Mouse (Mus musculus) forebrain, embryonic 13.5 days (tissue): ENCODE data around the gene Cdh4. TPM values are rescaled to one million over a fixed set of nuclear protein-coding genes. Genes with fewer than 3 reads are reported as not detected.

Source experiments
- ATAC-seq: fragments of 200-750 bp; cut with Nextera tagmentation; 2 replicates; pipeline ENCODE4 v1.8.0; 2017
- H3K27ac ChIP-seq: fragments of 300-500 bp; sonication (generic); 2 replicates; pipeline ENCODE4 v1.5.1; 2015; ENCODE audit warnings: inconsistent platforms, mild to moderate bottlenecking, moderate library complexity
- H3K27me3 ChIP-seq: fragments of 300-500 bp; sonication (generic); 2 replicates; pipeline ENCODE4 v1.6.1; 2015; ENCODE audit warnings: mild to moderate bottlenecking, inconsistent platforms
- H3K36me3 ChIP-seq: fragments of 300-500 bp; sonication (generic); 2 replicates; pipeline ENCODE4 v1.6.1; 2015; ENCODE audit warnings: mild to moderate bottlenecking, inconsistent platforms; ENCODE audit not compliant: poor library complexity, severe bottlenecking
- H3K4me1 ChIP-seq: fragments of 300-500 bp; sonication (generic); 2 replicates; pipeline ENCODE4 v1.6.1; 2015; ENCODE audit warnings: inconsistent platforms
- H3K4me2 ChIP-seq: fragments of 300-500 bp; sonication (generic); 2 replicates; pipeline ENCODE4 v1.6.1; 2015; ENCODE audit warnings: inconsistent platforms, mild to moderate bottlenecking, moderate library complexity
- H3K4me3 ChIP-seq: fragments of 300-500 bp; sonication (generic); 2 replicates; pipeline ENCODE4 v1.5.1; 2015; ENCODE audit warnings: mild to moderate bottlenecking, inconsistent platforms
- H3K9ac ChIP-seq: fragments of 300-500 bp; sonication (generic); 2 replicates; pipeline ENCODE4 v1.6.1; 2015; ENCODE audit warnings: mild to moderate bottlenecking, inconsistent platforms
- H3K9me3 ChIP-seq: fragments of 300-500 bp; sonication (generic); replicated peaks from 2 replicates; pipeline ENCODE4 v1.6.1; 2016; ENCODE audit warnings: inconsistent platforms
- WGBS: fragments of 180-500 bp; shearing (Covaris S2); methylation state at CpG from one replicate; pipeline ENCODE4 v1.1.7; 2015; 5-methylcytosine and 5-hydroxymethylcytosine counted together
- polyA plus RNA-seq: library from polyadenylated mRNA; unstranded; fragments of >200 nt; fragmentation: Nextera tagmentation; extraction: Ambion mirVana; gene quantifications from 2 replicates; pipeline ENCODE4 v1.2.1, GENCODE M21; 2015

Cdh4 gene
- polyA plus RNA-seq, 1 experiment from 2014 or later: 30.3 TPM

DNA sequence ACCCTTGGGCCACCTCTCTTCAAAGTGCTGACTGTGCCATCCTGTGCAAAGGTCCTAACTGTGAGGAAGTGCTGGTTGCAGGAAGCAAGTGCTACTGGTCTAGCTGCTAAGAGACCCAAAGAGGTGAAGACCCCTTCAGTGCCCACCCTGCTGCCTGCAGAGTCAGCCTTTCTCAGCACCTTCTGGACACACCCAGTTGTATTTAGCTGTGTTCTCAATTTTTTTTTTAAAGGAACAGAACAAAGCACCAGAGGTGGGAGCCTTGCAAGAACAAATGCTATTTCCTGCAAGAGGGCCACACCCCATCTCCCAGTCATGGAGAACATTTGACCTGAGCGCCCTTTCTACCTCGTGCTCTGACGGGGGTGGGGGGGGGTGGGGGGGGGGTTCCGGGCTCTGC, 138.2 kb downstream of the Cdh4 start:
- peak overlapping the region; percentile 48; the same call in 1 of the 2 replicates for H3K27ac ChIP-seq
- 74% methylated on average over 4 of the region's 4 CpGs for WGBS

DNA sequence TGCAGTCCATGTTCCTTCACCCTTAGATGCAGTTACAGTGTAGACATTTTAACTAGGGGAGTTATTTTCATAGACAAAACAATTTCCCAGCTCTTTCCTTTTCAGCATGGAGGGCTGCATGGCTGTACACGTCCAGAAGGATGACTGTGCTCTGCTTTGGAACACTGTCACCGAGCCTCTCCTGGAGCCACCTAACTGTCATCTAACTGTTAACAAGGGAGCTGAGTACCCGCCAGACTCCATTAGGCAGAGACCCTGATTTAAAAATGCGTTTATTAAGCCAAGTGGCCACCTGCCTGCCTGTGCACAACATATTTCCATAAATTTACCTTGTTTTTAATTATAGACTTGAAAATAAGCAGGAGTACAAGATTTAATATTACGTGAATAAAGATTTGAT, 138.8 kb downstream of the Cdh4 start:
- Histone ChIP-seq H3K27me3 (no peaks in the 10 kb centered on the region), H3K9me3 (no peaks in the 10 kb centered on the region), H3K27ac (peak overlapping the region; percentile 48; the same call in 1 of the 2 replicates), H3K4me3 (no peak overlapping the region), H3K4me1 (peaks cover 61% of the 10 kb centered on the region), H3K4me2 (no peak overlapping the region), H3K9ac (no peak overlapping the region), H3K36me3 (no peaks in the 10 kb centered on the region)
- ATAC-seq: peak; percentile 39
- WGBS: 58% methylated on average over 5 of the region's 5 CpGs

More for the DNA sequence above, 138.2 kb downstream of the Cdh4 start:
- no peak overlapping the region for H3K9ac ChIP-seq
- H3K4me1 ChIP-seq: peaks cover 56% of the 10 kb centered on the region
- no peak for ATAC-seq
- H3K36me3 ChIP-seq: no peaks in the 10 kb centered on the region
- H3K4me3 ChIP-seq: no peak overlapping the region
- no peaks in the 10 kb centered on the region for H3K9me3 ChIP-seq
- no peak overlapping the region for H3K4me2 ChIP-seq
- no peaks in the 10 kb centered on the region for H3K27me3 ChIP-seq

DNA sequence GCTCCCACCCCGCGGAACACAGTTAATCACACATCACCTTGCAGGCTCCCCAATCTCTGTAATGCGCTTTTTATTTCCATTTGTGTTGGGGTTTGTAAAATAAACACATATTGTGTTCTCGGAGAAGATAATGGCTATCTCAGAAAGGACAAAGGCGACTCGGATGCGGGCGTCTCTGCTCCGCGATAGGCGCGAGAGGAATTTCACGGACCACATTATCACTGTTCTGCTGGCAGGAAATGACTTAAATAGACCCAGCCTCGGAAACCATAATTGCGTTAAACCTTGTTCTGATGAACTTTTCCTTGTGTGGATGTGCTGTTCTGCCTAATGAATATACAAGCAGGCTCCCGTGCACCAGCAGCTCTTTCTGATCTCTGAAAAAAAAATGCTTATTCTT, 140.7 kb downstream of the Cdh4 start:
- Histone ChIP-seq H3K27me3 (no peaks in the 10 kb centered on the region), H3K4me1 (peaks cover 69% of the 10 kb centered on the region), H3K36me3 (no peaks in the 10 kb centered on the region), H3K4me2 (peak overlapping the region; percentile 5; the same call in 1 of the 2 replicates), H3K27ac (0 out of 2 replicates have a peak overlapping the region, but pooled peaks have one; percentile 44), H3K9me3 (no peaks in the 10 kb centered on the region), H3K4me3 (no peak overlapping the region), H3K9ac (no peak overlapping the region)
- no peak for ATAC-seq
- 59% methylated on average over 16 of the region's 16 CpGs for WGBS

DNA sequence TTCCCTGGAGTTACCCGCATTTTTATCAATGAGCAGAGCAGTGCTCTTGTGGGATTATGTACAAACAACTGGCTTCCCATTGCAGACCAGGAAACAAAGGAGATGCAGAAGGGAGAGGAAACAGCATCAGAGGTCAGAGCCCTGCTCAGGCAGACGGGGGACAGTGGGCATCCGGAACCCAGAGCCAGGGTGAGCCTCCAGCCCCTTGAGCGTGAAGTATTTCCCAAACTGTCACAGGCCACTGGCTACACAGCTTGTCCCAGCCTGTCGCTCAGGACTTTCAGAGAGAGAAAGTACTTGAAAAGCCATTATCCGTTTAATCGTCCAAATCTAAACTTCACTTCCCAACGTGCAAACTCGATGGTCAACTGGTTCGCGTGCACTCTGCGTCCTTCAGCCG, 142.4 kb downstream of the Cdh4 start:
- H3K27me3 ChIP-seq: no peaks in the 10 kb centered on the region
- no peaks in the 10 kb centered on the region for H3K9me3 ChIP-seq
- H3K4me2 ChIP-seq: no peak overlapping the region
- H3K27ac ChIP-seq: no peak overlapping the region
- WGBS: 34% methylated on average over 13 of the region's 13 CpGs
- H3K9ac ChIP-seq: no peak overlapping the region
- ATAC-seq: no peak
- H3K4me3 ChIP-seq: no peak overlapping the region
- peaks cover 57% of the 10 kb centered on the region for H3K4me1 ChIP-seq
- H3K36me3 ChIP-seq: no peaks in the 10 kb centered on the region

DNA sequence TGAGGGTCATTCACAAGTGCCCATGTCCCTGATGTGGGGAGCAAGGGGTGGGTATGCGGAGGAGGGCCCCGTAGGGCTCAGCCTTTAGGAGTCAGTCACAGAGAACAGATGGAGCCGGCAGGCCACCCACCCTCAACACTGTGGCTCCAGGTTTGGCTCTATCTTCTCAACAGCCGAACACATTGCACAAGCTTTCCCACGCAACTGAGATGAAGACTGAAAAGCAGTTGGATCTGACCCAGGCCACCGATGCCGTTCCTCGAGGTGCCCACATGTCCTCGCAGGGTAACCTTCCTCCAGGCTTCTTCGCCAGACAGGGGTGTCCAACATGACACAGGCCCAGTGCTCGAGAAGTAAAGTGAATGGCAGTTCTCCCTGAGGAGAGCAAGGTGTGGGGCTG, 144.2 kb downstream of the Cdh4 start:
- Histone ChIP-seq H3K4me2 (no peak overlapping the region), H3K9me3 (no peaks in the 10 kb centered on the region), H3K4me3 (no peak overlapping the region), H3K4me1 (peaks cover 59% of the 10 kb centered on the region), H3K27ac (no peak overlapping the region), H3K36me3 (no peaks in the 10 kb centered on the region), H3K27me3 (no peaks in the 10 kb centered on the region), H3K9ac (no peak overlapping the region)
- no peak for ATAC-seq
- WGBS: 75% methylated on average over 11 of the region's 11 CpGs

DNA sequence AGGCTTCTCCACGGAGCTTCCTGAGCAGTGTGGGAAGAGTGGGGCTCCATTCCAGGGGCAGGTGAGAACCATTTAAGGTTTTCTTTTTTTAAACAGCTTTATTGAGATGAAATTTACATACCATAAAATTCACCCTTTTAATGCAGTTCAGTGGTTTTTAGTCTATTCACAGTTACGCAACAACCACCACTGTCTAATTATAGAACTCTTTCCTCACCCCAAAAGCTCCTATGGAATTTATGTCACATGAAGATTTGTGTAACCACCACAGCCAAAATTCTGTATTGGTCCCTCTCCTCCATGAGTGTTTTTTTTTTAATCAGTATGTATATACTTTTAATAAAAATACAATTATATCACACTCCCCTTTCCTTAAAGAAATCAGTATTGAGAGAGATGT, 144.8 kb downstream of the Cdh4 start:
- H3K27me3 ChIP-seq: no peaks in the 10 kb centered on the region
- peaks cover 59% of the 10 kb centered on the region for H3K4me1 ChIP-seq
- no peak overlapping the region for H3K4me2 ChIP-seq
- no peak overlapping the region for H3K27ac ChIP-seq
- no peak overlapping the region for H3K9ac ChIP-seq
- no peak for ATAC-seq
- no peaks in the 10 kb centered on the region for H3K36me3 ChIP-seq
- H3K9me3 ChIP-seq: no peaks in the 10 kb centered on the region
- 84% methylated on average over 2 of the region's 2 CpGs for WGBS
- H3K4me3 ChIP-seq: no peak overlapping the region

DNA sequence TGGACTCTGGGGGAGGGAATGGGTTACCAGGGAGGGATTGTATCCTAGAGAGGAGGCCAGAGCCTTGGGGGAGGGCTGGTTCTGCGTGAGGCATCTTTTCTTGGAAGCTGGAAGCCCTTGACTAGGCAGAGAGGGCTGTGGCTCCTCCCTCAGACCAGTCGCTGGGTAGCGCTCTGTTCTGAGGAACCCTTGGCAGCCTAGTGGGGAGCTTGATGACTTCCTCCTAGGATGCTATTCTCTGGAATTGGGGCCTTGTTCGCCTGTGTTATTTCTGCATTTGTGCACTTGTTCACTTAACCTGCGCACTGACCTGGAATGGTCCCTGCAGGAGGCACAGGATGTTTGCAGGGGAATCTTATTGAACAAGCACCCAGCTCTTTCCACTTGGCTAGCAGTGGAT, 149.4 kb downstream of the Cdh4 start:
- H3K4me3 ChIP-seq: no peak overlapping the region
- no peak overlapping the region for H3K9ac ChIP-seq
- no peak overlapping the region for H3K4me2 ChIP-seq
- no peak overlapping the region for H3K27ac ChIP-seq
- H3K36me3 ChIP-seq: no peaks in the 10 kb centered on the region
- ATAC-seq: no peak; the same call in 1 of the 2 replicates
- no peaks in the 10 kb centered on the region for H3K9me3 ChIP-seq
- 28% methylated on average over 5 of the region's 5 CpGs for WGBS
- H3K27me3 ChIP-seq: no peaks in the 10 kb centered on the region
- peaks cover 27% of the 10 kb centered on the region for H3K4me1 ChIP-seq

DNA sequence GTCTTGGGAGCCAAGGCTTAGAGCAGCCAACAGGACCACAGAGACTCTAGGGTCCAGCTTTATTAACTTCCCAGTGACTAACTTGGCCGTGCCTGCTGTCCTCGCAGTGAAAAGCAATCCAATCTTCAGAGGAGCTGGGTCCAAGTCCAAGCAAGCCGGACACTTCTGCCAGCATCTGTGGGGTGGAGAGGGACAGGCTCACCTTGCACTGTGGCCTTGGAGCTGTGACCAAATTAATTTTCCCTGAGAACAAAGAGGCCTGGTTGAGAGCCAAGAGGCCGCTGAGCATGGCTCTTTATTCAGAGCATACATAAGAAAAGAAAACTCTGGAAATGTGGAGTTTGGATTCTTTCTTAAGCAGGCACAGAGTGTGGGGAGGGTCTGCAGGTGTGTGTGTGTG, 152.8 kb downstream of the Cdh4 start:
- Histone ChIP-seq H3K4me1 (peaks cover 44% of the 10 kb centered on the region), H3K36me3 (peaks cover 1% of the 10 kb centered on the region; the same call in 1 of the 2 replicates), H3K9me3 (no peaks in the 10 kb centered on the region), H3K27ac (no peak overlapping the region), H3K9ac (no peak overlapping the region), H3K4me2 (no peak overlapping the region), H3K4me3 (no peak overlapping the region), H3K27me3 (no peaks in the 10 kb centered on the region)
- no peak for ATAC-seq
- WGBS: 60% methylated on average over 4 of the region's 4 CpGs

DNA sequence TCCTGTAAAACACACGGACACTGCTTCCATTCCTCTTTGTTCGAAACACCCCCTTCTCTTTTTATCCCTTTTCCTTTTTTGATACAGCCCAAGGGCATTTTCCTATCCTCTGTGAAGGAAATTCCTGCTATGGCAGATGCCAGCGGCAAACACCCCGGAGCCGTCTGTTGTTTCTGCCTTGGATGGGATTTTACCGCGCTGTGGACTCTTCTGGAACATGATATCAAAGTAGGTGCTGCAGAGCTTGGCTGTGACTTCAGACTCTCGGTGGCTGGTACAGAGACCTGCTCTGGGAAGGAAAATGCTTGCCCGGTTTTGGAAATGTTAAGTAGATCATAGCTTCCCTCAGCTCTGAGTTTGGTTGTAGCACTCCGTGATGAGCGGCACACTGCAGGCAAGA, 156.7 kb downstream of the Cdh4 start:
- Histone ChIP-seq H3K36me3 (peaks cover 3% of the 10 kb centered on the region; the same call in 1 of the 2 replicates), H3K4me1 (peaks cover 35% of the 10 kb centered on the region), H3K27me3 (no peaks in the 10 kb centered on the region), H3K4me2 (no peak overlapping the region), H3K27ac (peak overlapping the region; percentile 16), H3K4me3 (no peak overlapping the region), H3K9ac (no peak overlapping the region), H3K9me3 (no peaks in the 10 kb centered on the region)
- 78% methylated on average over 11 of the region's 11 CpGs for WGBS
- ATAC-seq: no peak

DNA sequence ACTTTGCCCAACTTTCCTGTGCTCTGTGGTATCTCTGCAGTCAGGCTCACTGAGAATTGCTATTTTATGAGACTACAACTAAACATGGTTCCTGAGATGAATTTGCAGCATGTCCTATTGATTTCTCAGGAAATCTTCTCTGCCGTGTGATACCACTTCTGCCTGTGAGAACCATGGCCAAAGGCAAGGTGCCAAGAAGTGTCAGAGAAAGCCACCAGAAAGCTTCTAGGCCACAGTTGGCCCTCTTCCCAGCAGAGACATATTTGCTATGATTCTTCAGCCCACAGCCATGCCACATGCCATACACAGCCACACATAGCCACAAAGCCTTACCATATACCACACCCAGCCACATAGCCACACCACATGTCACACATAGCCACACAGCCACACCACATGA, 157.7 kb downstream of the Cdh4 start:
- Histone ChIP-seq H3K4me1 (peaks cover 32% of the 10 kb centered on the region), H3K27me3 (no peaks in the 10 kb centered on the region), H3K9me3 (no peaks in the 10 kb centered on the region), H3K9ac (no peak overlapping the region), H3K27ac (no peak overlapping the region), H3K4me3 (no peak overlapping the region), H3K4me2 (no peak overlapping the region), H3K36me3 (peaks cover 3% of the 10 kb centered on the region; the same call in 1 of the 2 replicates)
- 76% methylated on average over 1 of the region's 1 CpGs for WGBS
- ATAC-seq: peak; percentile 22; the same call in 1 of the 2 replicates

DNA sequence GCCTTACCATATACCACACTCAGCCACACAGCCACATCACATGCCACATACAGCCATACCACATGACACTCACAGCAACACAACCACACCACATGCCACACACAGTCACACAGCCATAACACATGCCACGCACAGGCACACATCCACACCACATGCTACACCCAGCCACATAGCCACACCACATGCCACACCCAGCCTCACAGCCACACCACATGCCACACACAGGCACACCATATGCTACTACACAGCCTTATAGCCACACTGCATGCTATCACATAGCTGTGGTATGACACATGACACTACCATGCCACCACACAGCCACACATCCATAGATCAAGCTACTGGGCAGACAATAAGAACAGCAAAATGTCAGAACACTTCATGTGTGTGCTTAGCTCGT, 158.1 kb downstream of the Cdh4 start:
- Histone ChIP-seq H3K4me2 (no peak overlapping the region), H3K27ac (no peak overlapping the region), H3K9me3 (no peaks in the 10 kb centered on the region), H3K9ac (no peak overlapping the region), H3K4me3 (no peak overlapping the region), H3K36me3 (peaks cover 3% of the 10 kb centered on the region; the same call in 1 of the 2 replicates), H3K27me3 (no peaks in the 10 kb centered on the region), H3K4me1 (peaks cover 30% of the 10 kb centered on the region)
- ATAC-seq: peak; percentile 22; the same call in 1 of the 2 replicates
- WGBS: 86% methylated on average over 2 of the region's 2 CpGs

DNA sequence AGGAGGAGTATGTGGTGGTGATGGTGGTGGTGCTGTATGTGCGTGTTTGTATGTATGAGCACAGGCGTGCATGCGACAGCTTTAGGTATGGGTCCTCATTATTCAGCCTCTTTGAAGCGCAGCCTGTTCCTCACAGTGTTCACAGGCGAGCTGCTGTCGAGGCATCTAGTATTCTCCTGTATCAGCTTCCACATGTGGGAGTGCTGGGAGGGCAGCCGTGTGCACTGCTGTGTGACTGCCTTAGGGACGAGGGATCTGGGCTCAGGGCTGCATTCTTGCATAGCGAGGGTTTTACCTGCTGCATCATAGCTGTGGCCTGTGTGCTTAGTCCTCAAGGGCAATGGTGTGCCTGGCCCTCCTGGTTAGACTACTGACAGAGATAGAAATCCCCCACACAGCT, 158.9 kb downstream of the Cdh4 start:
- H3K4me3 ChIP-seq: no peak overlapping the region
- peaks cover 34% of the 10 kb centered on the region for H3K4me1 ChIP-seq
- peaks cover 3% of the 10 kb centered on the region; the same call in 1 of the 2 replicates for H3K36me3 ChIP-seq
- no peak overlapping the region for H3K4me2 ChIP-seq
- no peaks in the 10 kb centered on the region for H3K9me3 ChIP-seq
- ATAC-seq: no peak
- WGBS: 89% methylated on average over 9 of the region's 9 CpGs
- no peak overlapping the region for H3K9ac ChIP-seq
- H3K27ac ChIP-seq: no peak overlapping the region
- no peaks in the 10 kb centered on the region for H3K27me3 ChIP-seq

DNA sequence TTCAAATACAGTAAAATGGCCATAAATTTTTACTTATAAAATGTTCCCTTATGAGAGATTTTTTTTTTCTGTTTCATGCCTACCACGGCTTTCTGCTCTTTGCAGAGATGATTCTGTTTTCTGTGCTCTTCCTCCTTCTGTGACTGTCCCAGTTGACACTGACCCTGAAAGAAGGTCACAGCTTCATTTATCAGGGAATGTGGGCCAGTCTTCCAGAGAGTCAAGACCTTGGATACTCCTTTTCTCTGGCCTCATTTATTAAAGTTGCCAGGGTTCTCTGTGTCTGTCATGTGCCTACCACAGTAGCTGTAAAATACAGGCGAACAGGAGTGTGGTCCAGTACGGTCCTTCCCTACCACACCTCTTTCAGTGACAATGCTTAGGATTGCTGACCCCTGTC, 162.5 kb downstream of the Cdh4 start:
- H3K27me3 ChIP-seq: no peaks in the 10 kb centered on the region
- H3K27ac ChIP-seq: no peak overlapping the region
- no peaks in the 10 kb centered on the region for H3K9me3 ChIP-seq
- peaks cover 3% of the 10 kb centered on the region; the same call in 1 of the 2 replicates for H3K36me3 ChIP-seq
- no peak overlapping the region for H3K9ac ChIP-seq
- H3K4me1 ChIP-seq: peaks cover 16% of the 10 kb centered on the region; the same call in 1 of the 2 replicates
- WGBS: 89% methylated on average over 3 of the region's 3 CpGs
- no peak for ATAC-seq
- H3K4me3 ChIP-seq: no peak overlapping the region
- no peak overlapping the region for H3K4me2 ChIP-seq
